Mouse (Mus musculus): ENCODE data around the gene Pygm.

- TF ChIP-seq CTCF (IDR thresholded peaks at IDR 0.05; ENCODE audit: control insufficient read depth, insufficient read depth, low read length) (no peak), POLR2A (IDR thresholded peaks at IDR 0.05; ENCODE audit: borderline replicate concordance, control insufficient read depth, low read depth, low read length) (no peak)
These were observed 39.0 kb downstream of the Pygm start for GRCm38 (mm10) chr19:6423241-6423640.

Measured in bone marrow, adult 2 months (tissue).